Comparison of ENCODE assay signal across 8 mouse cellular contexts in genomic region chr1:165735826-165736818, GRCm38 (mm10). TPM values are rescaled to one million over a fixed set of nuclear protein-coding genes. Genes with fewer than 3 reads are reported as not detected.
DNase-seq lines count a peak whose midpoint lies in the region; ATAC-seq and TF ChIP-seq lines count a peak whose summit lies in the region.

No protein-coding gene starts in this region.

- no peaks in the 10 kb centered on the region for H3K36me3 ChIP-seq in embryonic facial prominence, embryonic 12.5 days
- H3K36me3 ChIP-seq in heart, adult 2 months (ENCODE audit: control insufficient read depth, insufficient read depth, low read length) = no peaks in the 10 kb centered on the region
- no peaks in the 10 kb centered on the region for H3K36me3 ChIP-seq in kidney, adult 2 months (ENCODE audit: control insufficient read depth, insufficient read depth, low read length)
- H3K36me3 ChIP-seq in limb, embryonic 12.5 days = no peaks in the 10 kb centered on the region
- H3K36me3 ChIP-seq in midbrain, embryonic 15.5 days (replicated peaks) = no peaks in the 10 kb centered on the region

- H3K27me3 ChIP-seq in embryonic facial prominence, embryonic 12.5 days = no peaks in the 10 kb centered on the region
- no peaks in the 10 kb centered on the region for H3K27me3 ChIP-seq in heart, adult 2 months (ENCODE audit: control insufficient read depth, insufficient read depth, low read length)
- H3K27me3 ChIP-seq in kidney, adult 2 months (replicated peaks; ENCODE audit: control insufficient read depth, insufficient read depth, low read length) = no peaks in the 10 kb centered on the region
- peaks cover 5% of the 10 kb centered on the region; the same call in 1 of the 2 replicates for H3K27me3 ChIP-seq in limb, embryonic 12.5 days
- no peaks in the 10 kb centered on the region for H3K27me3 ChIP-seq in midbrain, embryonic 15.5 days (replicated peaks)

- H3K9me3 ChIP-seq in embryonic facial prominence, embryonic 12.5 days = no peaks in the 10 kb centered on the region
- H3K9me3 ChIP-seq in limb, embryonic 12.5 days = no peaks in the 10 kb centered on the region
- H3K9me3 ChIP-seq in midbrain, embryonic 15.5 days = no peaks in the 10 kb centered on the region

- peak; percentile 97 for TF ChIP-seq CTCF in heart, adult 2 months (IDR thresholded peaks at IDR 0.05)
- peak; percentile 99 for TF ChIP-seq CTCF in kidney, adult 2 months (conservative IDR thresholded peaks at IDR 0.05; ENCODE audit: insufficient read depth, insufficient read length, low read depth, low read length)

- H3K4me1 ChIP-seq in embryonic facial prominence, embryonic 12.5 days = no peaks in the 10 kb centered on the region
- H3K4me1 ChIP-seq in heart, adult 2 months (ENCODE audit: control insufficient read depth, insufficient read depth, low read length) = peaks cover 4% of the 10 kb centered on the region
- no peaks in the 10 kb centered on the region for H3K4me1 ChIP-seq in kidney, adult 2 months (ENCODE audit: control insufficient read depth, insufficient read depth, low read length)
- H3K4me1 ChIP-seq in limb, embryonic 12.5 days (replicated peaks) = no peaks in the 10 kb centered on the region
- H3K4me1 ChIP-seq in midbrain, embryonic 15.5 days = peaks cover 4% of the 10 kb centered on the region; the same call in 1 of the 2 replicates

- H3K4me3 ChIP-seq in embryonic facial prominence, embryonic 12.5 days = no peak overlapping the region
- 0 out of 2 replicates have a peak overlapping the region, but pooled peaks have one; percentile 17 for H3K4me3 ChIP-seq in heart, adult 2 months
- no peak overlapping the region for H3K4me3 ChIP-seq in kidney, adult 2 months (ENCODE audit: insufficient read depth, low read depth, low read length)
- H3K4me3 ChIP-seq in limb, embryonic 12.5 days (replicated peaks) = no peak overlapping the region
- no peak overlapping the region for H3K4me3 ChIP-seq in midbrain, embryonic 15.5 days

- ATAC-seq in embryonic facial prominence, embryonic 12.5 days (ENCODE audit: insufficient number of reproducible peaks, insufficient read depth, low FRiP score, low TSS enrichment) = peak; percentile 62; the same call in 1 of the 2 replicates
- ATAC-seq in limb, embryonic 12.5 days (ENCODE audit: insufficient number of reproducible peaks, insufficient read depth, low FRiP score, low TSS enrichment, low read depth) = peak; percentile 31; the same call in 1 of the 2 replicates
- ATAC-seq in midbrain, embryonic 15.5 days (replicated peaks) = peak; percentile 85

- no peak overlapping the region for H3K9ac ChIP-seq in embryonic facial prominence, embryonic 12.5 days
- no peak overlapping the region; the same call in 1 of the 2 replicates for H3K9ac ChIP-seq in heart, adult 2 months (ENCODE audit: low read depth, low read length)
- H3K9ac ChIP-seq in limb, embryonic 12.5 days (replicated peaks) = no peak overlapping the region
- H3K9ac ChIP-seq in midbrain, embryonic 15.5 days = no peak overlapping the region

- intact Hi-C loops in heart, adult 2 months (cut with DNase I) = loop anchor here (1.0 to 2.0 kb wide), 5 partner anchors 15 to 94 kb away; partner anchors contain the start of gene Rcsd1

- TF ChIP-seq EP300 in heart, adult 2 months (IDR thresholded peaks at IDR 0.05; ENCODE audit: insufficient read depth, low read depth, low read length) = peak; percentile 98

- no peaks in the 10 kb centered on the region for H3K79me2 ChIP-seq in heart, adult 2 months (replicated peaks; ENCODE audit: control insufficient read depth, insufficient read depth, low read length)

- H3K4me2 ChIP-seq in embryonic facial prominence, embryonic 12.5 days (replicated peaks) = peak overlapping the region; percentile 22; the same call in 1 of the 2 replicates
- peak overlapping the region; percentile 31; the same call in 1 of the 2 replicates for H3K4me2 ChIP-seq in limb, embryonic 12.5 days
- H3K4me2 ChIP-seq in midbrain, embryonic 15.5 days = no peak overlapping the region

- WGBS in embryonic facial prominence, embryonic 12.5 days = 38% methylated on average over 20 of the region's 20 CpGs
- 24% methylated on average over 20 of the region's 20 CpGs for WGBS in heart, adult 2 months
- WGBS in kidney, adult 2 months = 26% methylated on average over 20 of the region's 20 CpGs
- 36% methylated on average over 20 of the region's 20 CpGs for WGBS in limb, embryonic 12.5 days
- 35% methylated on average over 20 of the region's 20 CpGs for WGBS in midbrain, embryonic 15.5 days

- DNase-seq in 3134 (ENCODE audit: extremely low read depth, insufficient read length, low spot score) = peak; percentile 34
- DNase-seq in adrenal gland, postnatal 25 days = peak; percentile 82
- peak; percentile 86 to 87 for DNase-seq in heart, adult 2 months
- peak; percentile 92 for DNase-seq in kidney, adult 2 months
- peak; percentile 74 to 84 for DNase-seq in spleen, adult 18-20 months

- no peak overlapping the region for H3K27ac ChIP-seq in embryonic facial prominence, embryonic 12.5 days
- peak overlapping the region; percentile 48 for H3K27ac ChIP-seq in heart, adult 2 months
- no peak overlapping the region for H3K27ac ChIP-seq in kidney, adult 2 months (ENCODE audit: insufficient read depth, low read depth, low read length)
- no peak overlapping the region for H3K27ac ChIP-seq in limb, embryonic 12.5 days
- no peak overlapping the region for H3K27ac ChIP-seq in midbrain, embryonic 15.5 days

- TF ChIP-seq POLR2A in heart, adult 2 months (IDR thresholded peaks at IDR 0.05; ENCODE audit: insufficient read depth, low read depth, low read length) = 0 out of 2 replicates have a peak, but pooled peaks have one; percentile 34
- TF ChIP-seq POLR2A in kidney, adult 2 months (IDR thresholded peaks at IDR 0.05; ENCODE audit: low read depth, low read length) = no peak

RNA-seq across cellular contexts. Expression of gene Rcsd1, which starts 26.6 kb away (rescaled TPM):
- total RNA-seq in adrenal gland, postnatal 25 days (2021) = 16.1 and 19.1 TPM in 2 replicates
- polyA plus RNA-seq in embryonic facial prominence, embryonic 12.5 days (2016; fragmentation: Nextera tagmentation; extraction: Ambion mirVana) = 17.7 and 19.6 TPM in 2 replicates
- 10 to 100 TPM; 68.7 to 81.5 TPM for total RNA-seq in heart, adult 2 months (2021)
- polyA plus RNA-seq in heart, adult 2 months (2012; rRNA removed) = 57.2 and 86.2 TPM in 2 replicates
- 11.7 and 15.6 TPM in 2 replicates for polyA plus RNA-seq in kidney, adult 2 months (2012; rRNA removed)
- polyA plus RNA-seq in limb, embryonic 12.5 days (2016; fragmentation: Nextera tagmentation; extraction: Ambion mirVana) = 10.8 and 13.4 TPM in 2 replicates
- 9.6 and 10.2 TPM in 2 replicates for polyA plus RNA-seq in midbrain, embryonic 15.5 days (2015; fragmentation: Nextera tagmentation; extraction: Ambion mirVana)

RNA-seq across cellular contexts. Expression of gene Creg1, which starts 27.4 kb away (rescaled TPM):
- total RNA-seq in adrenal gland, postnatal 25 days (2021) = 49.1 and 54.8 TPM in 2 replicates
- 41.5 and 46.2 TPM in 2 replicates for polyA plus RNA-seq in embryonic facial prominence, embryonic 12.5 days (2016; fragmentation: Nextera tagmentation; extraction: Ambion mirVana)
- total RNA-seq in heart, adult 2 months (2021) = 10 to 100 TPM; 85.7 to 93.3 TPM
- 77.2 and 121 TPM in 2 replicates for polyA plus RNA-seq in heart, adult 2 months (2012; rRNA removed)
- polyA plus RNA-seq in kidney, adult 2 months (2012; rRNA removed) = 86.9 and 89.7 TPM in 2 replicates
- polyA plus RNA-seq in limb, embryonic 12.5 days (2016; fragmentation: Nextera tagmentation; extraction: Ambion mirVana) = 35.3 and 40.5 TPM in 2 replicates
- 29.3 and 31.6 TPM in 2 replicates for polyA plus RNA-seq in midbrain, embryonic 15.5 days (2015; fragmentation: Nextera tagmentation; extraction: Ambion mirVana)

RNA-seq across cellular contexts. Expression of gene Cd247, which starts 52.4 kb away (rescaled TPM):
- total RNA-seq in adrenal gland, postnatal 25 days (2021) = 0.30 TPM in 1 of 2 replicates, not detected in the other
- polyA plus RNA-seq in embryonic facial prominence, embryonic 12.5 days (2016; fragmentation: Nextera tagmentation; extraction: Ambion mirVana) = 0.60 and 1.0 TPM in 2 replicates
- total RNA-seq in heart, adult 2 months (2021) = under 1 TPM; 0.52 to 0.76 TPM
- 2.4 and 3.0 TPM in 2 replicates for polyA plus RNA-seq in heart, adult 2 months (2012; rRNA removed)
- polyA plus RNA-seq in kidney, adult 2 months (2012; rRNA removed) = 1.1 and 5.5 TPM in 2 replicates
- polyA plus RNA-seq in limb, embryonic 12.5 days (2016; fragmentation: Nextera tagmentation; extraction: Ambion mirVana) = 1.4 and 1.6 TPM in 2 replicates
- 1.1 and 1.2 TPM in 2 replicates for polyA plus RNA-seq in midbrain, embryonic 15.5 days (2015; fragmentation: Nextera tagmentation; extraction: Ambion mirVana)

Comparison
In these comparisons a context has a peak if more than half of its experiments do, and no peak if none do; other contexts are left out.
1. DNase-seq: peak in every context shown above with its lines; median percentile 92 in kidney, adult 2 months; 86 in heart, adult 2 months; 82 in adrenal gland, postnatal 25 days; 79 in spleen, adult 18-20 months; 34 in 3134.
2. ATAC-seq: peak in every context shown above with its lines; median percentile 85 in midbrain, embryonic 15.5 days; 62 in embryonic facial prominence, embryonic 12.5 days; 31 in limb, embryonic 12.5 days.